Mouse (Mus musculus): ENCODE results near the gene Cfap58.

The Cfap58 gene

GRCm38 (mm10) chr19:47918016-47918415 is 19.5 kb upstream of the Cfap58 start:
- DNase-seq: no peak

- no peak for DNase-seq
Observed at GRCm38 (mm10) chr19:47918455-47919101, 18.9 kb upstream of the Cfap58 start.

- DNase-seq: no peak
Observed at GRCm38 (mm10) chr19:47919126-47919965, 18.1 kb upstream of the Cfap58 start, which contains the start of the genes Cfap43 and Itprip. TSS of gene Cfap43 (minus strand) at chr19:47919287. TSS of gene Itprip (minus strand) at chr19:47919299.

- no peak for DNase-seq
Observed at GRCm38 (mm10) chr19:47919966-47920375, 17.5 kb upstream of the Cfap58 start.

GRCm38 (mm10) chr19:47925819-47926218 is 11.7 kb upstream of the Cfap58 start:
- DNase-seq: no peak

- DNase-seq: no peak
Observed at GRCm38 (mm10) chr19:47927032-47927431, 10.4 kb upstream of the Cfap58 start.

- no peak for DNase-seq
Observed at GRCm38 (mm10) chr19:47929043-47929442, 8.4 kb upstream of the Cfap58 start.

GRCm38 (mm10) chr19:47931982-47932638 is 5.4 kb upstream of the Cfap58 start:
- DNase-seq: no peak

- no peak for DNase-seq
Observed at GRCm38 (mm10) chr19:47934146-47934545, 3.3 kb upstream of the Cfap58 start.

GRCm38 (mm10) chr19:47934636-47935238 is 2.7 kb upstream of the Cfap58 start:
- no peak for DNase-seq

- DNase-seq: no peak
Observed at GRCm38 (mm10) chr19:47935530-47935929, 1.9 kb upstream of the Cfap58 start.

- DNase-seq: no peak
Observed at GRCm38 (mm10) chr19:47936490-47936889, 985 bp upstream of the Cfap58 start.

- DNase-seq: no peak
Observed at GRCm38 (mm10) chr19:47936938-47937337, 537 bp upstream of the Cfap58 start.

GRCm38 (mm10) chr19:47939361-47939760 is 1.9 kb downstream of the Cfap58 start:
- no peak for DNase-seq

GRCm38 (mm10) chr19:47946821-47947465 is 9.5 kb downstream of the Cfap58 start:
- no peak for DNase-seq

GRCm38 (mm10) chr19:47950946-47951345 is 13.5 kb downstream of the Cfap58 start:
- DNase-seq: no peak

GRCm38 (mm10) chr19:47953169-47953568 is 15.7 kb downstream of the Cfap58 start:
- no peak for DNase-seq

- no peak for DNase-seq
Observed at GRCm38 (mm10) chr19:47958181-47958580, 20.7 kb downstream of the Cfap58 start.

GRCm38 (mm10) chr19:47968993-47969659 is 31.7 kb downstream of the Cfap58 start:
- no peak for DNase-seq

- DNase-seq: no peak
Observed at GRCm38 (mm10) chr19:47971066-47971465, 33.6 kb downstream of the Cfap58 start.

GRCm38 (mm10) chr19:47978109-47978701 is 40.7 kb downstream of the Cfap58 start:
- DNase-seq: no peak

- DNase-seq: no peak
Observed at GRCm38 (mm10) chr19:47979446-47979845, 42.0 kb downstream of the Cfap58 start.
